Mouse (Mus musculus) layer of hippocampus, adult 9-10 months (tissue): ENCODE results near the gene Adcy7.

Experiments
- DNase-seq: peaks from one replicate; pipeline ENCODE4 v3.0.0; 2022; ENCODE audit warnings: low spot score

The Adcy7 gene

GRCm38 (mm10) chr8:88274090-88274489, 1.9 kb downstream of the Adcy7 start:
- DNase-seq: no peak

- DNase-seq: no peak
These were observed 7.0 kb downstream of the Adcy7 start for GRCm38 (mm10) chr8:88279220-88279619.

- no peak for DNase-seq
These were observed 7.5 kb downstream of the Adcy7 start for GRCm38 (mm10) chr8:88279670-88280069.

GRCm38 (mm10) chr8:88280904-88281303, 8.7 kb downstream of the Adcy7 start:
- DNase-seq: no peak

GRCm38 (mm10) chr8:88282684-88283083, 10.5 kb downstream of the Adcy7 start:
- no peak for DNase-seq

GRCm38 (mm10) chr8:88283243-88284115, 11.3 kb downstream of the Adcy7 start:
- no peak for DNase-seq

- DNase-seq: no peak
These were observed 12.5 kb downstream of the Adcy7 start for GRCm38 (mm10) chr8:88284738-88285137.

GRCm38 (mm10) chr8:88285469-88286356, 13.5 kb downstream of the Adcy7 start:
- DNase-seq: no peak

- no peak for DNase-seq
These were observed 14.3 kb downstream of the Adcy7 start for GRCm38 (mm10) chr8:88286421-88286960.

GRCm38 (mm10) chr8:88288622-88289242, 16.5 kb downstream of the Adcy7 start:
- no peak for DNase-seq

GRCm38 (mm10) chr8:88289901-88290300, 17.7 kb downstream of the Adcy7 start:
- DNase-seq: no peak

GRCm38 (mm10) chr8:88290326-88291304, 18.4 kb downstream of the Adcy7 start:
- no peak for DNase-seq

GRCm38 (mm10) chr8:88291305-88291690, 19.1 kb downstream of the Adcy7 start:
- DNase-seq: no peak

- no peak for DNase-seq
These were observed 20.7 kb downstream of the Adcy7 start for GRCm38 (mm10) chr8:88292926-88293325.

GRCm38 (mm10) chr8:88293590-88294356, 21.6 kb downstream of the Adcy7 start:
- no peak for DNase-seq

- no peak for DNase-seq
These were observed 22.8 kb downstream of the Adcy7 start for GRCm38 (mm10) chr8:88294977-88295376.

GRCm38 (mm10) chr8:88297976-88298732, 26.0 kb downstream of the Adcy7 start:
- no peak for DNase-seq

GRCm38 (mm10) chr8:88298733-88299103, 26.5 kb downstream of the Adcy7 start:
- DNase-seq: no peak

GRCm38 (mm10) chr8:88299907-88300603, 27.9 kb downstream of the Adcy7 start:
- DNase-seq: no peak
